Mouse (Mus musculus) midbrain, embryonic 16.5 days (tissue): ENCODE measurements around the gene Msl2. TPM values are rescaled to one million over a fixed set of nuclear protein-coding genes. Genes with fewer than 3 reads are reported as not detected.

Experiments used
- ATAC-seq: fragments of 200-750 bp; cut with Nextera tagmentation; 2 replicates; pipeline ENCODE4 v1.8.0; 2017; ENCODE audit warnings: moderate TSS enrichment
- H3K27ac ChIP-seq: fragments of 300-500 bp; sonication (generic); 2 replicates; pipeline ENCODE4 v1.5.1; 2014; ENCODE audit warnings: mild to moderate bottlenecking, low read length, mixed read lengths
- H3K27me3 ChIP-seq: fragments of 300-500 bp; sonication (generic); 2 replicates; pipeline ENCODE4 v1.6.1; 2014; ENCODE audit warnings: low read depth, low read length, mixed read lengths; ENCODE audit not compliant: control insufficient read depth, insufficient read depth
- H3K36me3 ChIP-seq: fragments of 300-500 bp; sonication (generic); 2 replicates; pipeline ENCODE4 v1.6.1; 2014; ENCODE audit warnings: mild to moderate bottlenecking, low read length, moderate library complexity, mixed read lengths; ENCODE audit not compliant: control insufficient read depth, insufficient read depth
- H3K4me1 ChIP-seq: fragments of 300-500 bp; sonication (generic); 2 replicates; pipeline ENCODE4 v1.6.1; 2014; ENCODE audit warnings: mild to moderate bottlenecking, low read length, mixed read lengths; ENCODE audit not compliant: control insufficient read depth, insufficient read depth
- H3K4me2 ChIP-seq: fragments of 300-500 bp; sonication (generic); 2 replicates; pipeline ENCODE4 v1.6.1; 2014; ENCODE audit warnings: mild to moderate bottlenecking, low read length, mixed read lengths
- H3K4me3 ChIP-seq: fragments of 300-500 bp; sonication (generic); 2 replicates; pipeline ENCODE4 v1.5.1; 2014; ENCODE audit warnings: low read depth, mild to moderate bottlenecking, low read length, moderate library complexity, mixed read lengths
- H3K9ac ChIP-seq: fragments of 300-500 bp; sonication (generic); 2 replicates; pipeline ENCODE4 v1.6.1; 2014; ENCODE audit warnings: low read depth, low read length, mixed read lengths
- H3K9me3 ChIP-seq: fragments of 300-500 bp; sonication (generic); replicated peaks from 2 replicates; pipeline ENCODE4 v1.6.1; 2014; ENCODE audit warnings: mild to moderate bottlenecking, low read length, mixed read lengths; ENCODE audit not compliant: control insufficient read depth, poor library complexity, severe bottlenecking
- WGBS: fragments of 180-500 bp; shearing (Covaris S2); extraction: QIAGEN DNeasy Blood & Tissue Kit; methylation state at CpG from one replicate; pipeline ENCODE4 v1.1.7; 2014; 5-methylcytosine and 5-hydroxymethylcytosine counted together
- polyA plus RNA-seq: library from polyadenylated mRNA; unstranded; fragments of >200 nt; fragmentation: Nextera tagmentation; extraction: Ambion mirVana; gene quantifications from 2 replicates; pipeline ENCODE4 v1.2.1, GENCODE M21; 2015

Gene Msl2
- 3.4 and 4.2 TPM in 2 replicates for polyA plus RNA-seq

DNA sequence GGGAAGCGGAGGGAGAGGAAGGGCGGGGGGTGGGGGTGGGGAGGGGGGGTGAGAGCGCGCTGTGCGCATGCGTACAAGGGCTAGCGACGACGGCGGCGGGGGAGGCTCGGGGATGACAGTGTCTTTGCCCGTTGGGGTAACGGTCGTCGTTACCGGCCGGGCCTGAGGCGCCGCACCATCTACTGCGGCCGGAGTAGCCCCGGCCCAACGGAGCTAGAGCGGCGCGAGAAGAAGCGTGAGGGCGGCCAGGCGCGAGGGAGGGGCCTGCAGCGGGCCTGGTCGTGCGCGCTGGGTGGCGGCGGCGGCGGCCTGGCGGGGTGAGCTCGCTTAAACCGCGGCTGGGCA, at the start of gene Msl2:
Gene Msl2 (plus strand): TSS at position 115 of the 345 bp plus-strand sequence.
- Histone ChIP-seq H3K27ac (peak within 1 kb of the TSS; percentile 100), H3K4me2 (peak within 1 kb of the TSS; percentile 77), H3K27me3 (no peaks in the 10 kb centered on the region), H3K4me1 (peaks cover 22% of the 10 kb centered on the region), H3K9me3 (no peaks in the 10 kb centered on the region), H3K4me3 (peak within 1 kb of the TSS; percentile 96), H3K9ac (peak within 1 kb of the TSS; percentile 99), H3K36me3 (no peaks in the 10 kb centered on the region)
- 0% methylated on average over 16 of the region's 43 CpGs for WGBS
- peak; percentile 75 for ATAC-seq

DNA sequence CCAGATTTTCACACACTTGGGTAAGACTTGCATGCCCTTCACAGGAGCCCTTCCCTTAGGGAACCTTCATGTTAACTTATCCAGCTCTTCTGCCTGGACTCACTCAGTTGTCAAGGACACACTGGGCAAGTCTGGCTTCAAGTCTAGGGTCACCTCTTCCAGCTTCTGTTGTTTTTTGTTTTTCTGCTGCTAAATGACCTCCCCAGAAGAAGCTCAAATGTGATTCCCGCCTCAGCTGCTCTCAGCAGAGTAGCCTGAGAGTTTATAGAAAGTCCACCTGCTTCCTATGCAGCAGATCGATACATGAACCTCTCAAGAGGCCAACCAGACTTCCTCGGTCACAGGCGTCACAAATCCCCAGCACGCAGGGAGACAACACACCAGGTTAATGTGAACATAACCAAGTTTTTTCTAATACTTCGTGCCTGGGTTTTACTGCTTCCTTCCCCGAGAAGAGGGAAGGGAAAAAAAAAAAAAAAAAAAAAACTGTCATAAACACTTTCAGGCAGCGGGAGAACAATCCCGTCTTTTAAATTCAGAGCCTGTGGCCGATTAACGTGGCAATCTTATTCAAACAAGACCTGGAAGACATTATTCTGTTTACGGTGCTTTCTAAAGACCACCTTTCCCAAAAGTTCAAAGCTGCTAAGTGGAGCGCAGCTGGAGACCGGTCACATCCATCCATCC, 40.0 kb upstream of the Msl2 start:
- Histone ChIP-seq H3K36me3 (0 out of 2 replicates have a peak, but pooled peaks cover 3% of the 10 kb centered on the region), H3K27me3 (no peaks in the 10 kb centered on the region), H3K4me1 (peaks cover 13% of the 10 kb centered on the region), H3K4me2 (peak overlapping the region; percentile 79), H3K9me3 (no peaks in the 10 kb centered on the region), H3K4me3 (peak overlapping the region; percentile 65), H3K27ac (peak overlapping the region; percentile 98), H3K9ac (peak overlapping the region; percentile 83)
- ATAC-seq, result peak; percentile 3; the same call in 1 of the 2 replicates
- 4% methylated on average over 14 of the region's 14 CpGs for WGBS

- H3K27me3 ChIP-seq, result no peaks in the 10 kb centered on the region
- H3K4me1 ChIP-seq, result peaks cover 13% of the 10 kb centered on the region
- H3K4me3 ChIP-seq, result peak within 1 kb of the TSS; percentile 65
- under 1% methylated on average over 56 of the region's 61 CpGs for WGBS
- 0 out of 2 replicates have a peak, but pooled peaks cover 3% of the 10 kb centered on the region for H3K36me3 ChIP-seq
- H3K27ac ChIP-seq, result peak within 1 kb of the TSS; percentile 98
- H3K4me2 ChIP-seq, result peak within 1 kb of the TSS; percentile 79
- H3K9me3 ChIP-seq, result no peaks in the 10 kb centered on the region
- H3K9ac ChIP-seq, result peak within 1 kb of the TSS; percentile 83
- peak; percentile 99 for ATAC-seq
Observed at GRCm38 (mm10) chr9:101034448-101035098, 39.3 kb upstream of the Msl2 start, which contains the start of gene Pccb. Gene Pccb (minus strand): TSS chr9:101034898.

DNA sequence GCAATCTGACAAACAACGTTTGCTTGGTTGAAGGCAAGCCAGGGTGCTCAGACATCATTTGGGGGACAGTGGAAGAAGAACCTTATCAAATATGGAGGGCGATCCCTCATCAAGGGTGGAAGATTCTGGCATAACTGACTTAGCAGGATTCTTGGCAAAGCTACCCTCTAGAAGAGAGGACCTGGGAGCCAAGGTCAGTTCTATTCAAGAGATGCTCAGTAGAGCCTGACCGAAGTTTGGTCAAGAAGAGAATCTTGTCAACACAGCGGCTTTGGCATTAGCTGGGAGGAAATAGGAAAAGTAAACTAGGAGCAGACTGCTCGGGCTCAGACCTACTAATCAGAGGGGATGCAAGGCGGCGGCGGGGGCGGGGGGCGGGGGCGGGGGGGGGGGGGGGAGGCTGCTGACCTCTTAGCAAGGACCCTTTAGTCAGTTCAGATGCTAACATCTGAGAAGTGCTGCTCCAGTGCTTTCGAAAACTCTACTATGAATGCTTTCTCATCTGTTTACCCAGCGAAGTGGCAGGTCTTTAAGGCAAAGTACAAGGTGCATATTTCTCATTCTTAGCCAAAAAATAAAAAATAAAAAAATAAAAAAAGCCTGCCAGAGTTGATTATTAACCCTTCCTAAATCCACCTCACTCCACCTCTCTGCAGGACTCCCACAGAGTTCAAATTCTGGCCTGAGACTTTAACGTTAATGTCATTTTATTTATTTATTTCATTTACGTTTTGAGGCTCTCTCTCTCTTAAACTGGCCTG, 37.9 kb upstream of the Msl2 start:
- 91% methylated on average over 9 of the region's 15 CpGs for WGBS
- Histone ChIP-seq H3K9ac (no peak overlapping the region), H3K27ac (no peak overlapping the region), H3K36me3 (0 out of 2 replicates have a peak, but pooled peaks cover 3% of the 10 kb centered on the region), H3K4me1 (peaks cover 13% of the 10 kb centered on the region), H3K27me3 (no peaks in the 10 kb centered on the region), H3K9me3 (no peaks in the 10 kb centered on the region), H3K4me2 (no peak overlapping the region), H3K4me3 (no peak overlapping the region)
- no peak for ATAC-seq

- H3K27me3 ChIP-seq, result no peaks in the 10 kb centered on the region
- 84% methylated on average over 2 of the region's 2 CpGs for WGBS
- no peak overlapping the region for H3K27ac ChIP-seq
- ATAC-seq, result no peak
- no peaks in the 10 kb centered on the region for H3K36me3 ChIP-seq
- H3K9ac ChIP-seq, result no peak overlapping the region
- H3K4me1 ChIP-seq, result peaks cover 13% of the 10 kb centered on the region
- H3K4me2 ChIP-seq, result no peak overlapping the region
- H3K4me3 ChIP-seq, result no peak overlapping the region
- H3K9me3 ChIP-seq, result no peaks in the 10 kb centered on the region
Observed at GRCm38 (mm10) chr9:101036876-101037275, 37.0 kb upstream of the Msl2 start.

- Histone ChIP-seq H3K4me3 (no peak overlapping the region), H3K36me3 (no peaks in the 10 kb centered on the region), H3K9me3 (no peaks in the 10 kb centered on the region), H3K4me1 (peaks cover 13% of the 10 kb centered on the region), H3K4me2 (no peak overlapping the region), H3K27ac (no peak overlapping the region), H3K9ac (no peak overlapping the region), H3K27me3 (no peaks in the 10 kb centered on the region)
- ATAC-seq, result no peak
- WGBS, result 54% methylated on average over 7 of the region's 7 CpGs
Observed at GRCm38 (mm10) chr9:101037396-101037795, 36.5 kb upstream of the Msl2 start.

DNA sequence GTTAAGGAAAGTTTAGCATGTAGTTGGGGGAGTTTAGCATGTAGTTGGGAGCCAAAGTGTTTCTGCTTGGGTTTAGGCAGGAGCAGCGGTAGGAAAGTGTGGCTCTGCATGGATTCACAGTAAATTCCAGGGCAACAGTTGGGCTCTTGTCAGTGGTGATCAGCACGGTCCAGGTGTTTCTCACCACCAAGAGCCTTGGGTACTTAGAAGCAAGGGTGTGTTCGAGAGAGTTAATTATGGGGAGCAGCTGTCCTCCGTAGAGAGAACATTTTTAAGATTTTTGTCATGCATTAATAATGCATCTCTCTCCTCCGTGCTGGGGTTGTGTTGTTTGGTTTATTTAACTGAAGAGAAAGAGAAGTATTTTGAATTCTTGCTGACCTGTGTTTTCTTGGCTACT, 35.3 kb upstream of the Msl2 start:
- Histone ChIP-seq H3K27ac (no peak overlapping the region), H3K9ac (no peak overlapping the region), H3K4me1 (peaks cover 9% of the 10 kb centered on the region; the same call in 1 of the 2 replicates), H3K27me3 (no peaks in the 10 kb centered on the region), H3K4me2 (no peak overlapping the region), H3K4me3 (no peak overlapping the region), H3K9me3 (no peaks in the 10 kb centered on the region), H3K36me3 (no peaks in the 10 kb centered on the region)
- ATAC-seq, result no peak
- 78% methylated on average over 5 of the region's 5 CpGs for WGBS

GRCm38 (mm10) chr9:101041508-101041907, 32.4 kb upstream of the Msl2 start:
- Histone ChIP-seq H3K9ac (no peak overlapping the region), H3K27me3 (no peaks in the 10 kb centered on the region), H3K4me1 (no peaks in the 10 kb centered on the region), H3K27ac (no peak overlapping the region), H3K9me3 (no peaks in the 10 kb centered on the region), H3K36me3 (no peaks in the 10 kb centered on the region), H3K4me3 (no peak overlapping the region), H3K4me2 (no peak overlapping the region)
- 85% methylated on average over 5 of the region's 5 CpGs for WGBS
- ATAC-seq, result no peak
